Mouse (Mus musculus) adrenal gland (tissue): ENCODE results near the gene Adamts18.
"Not testable (repeated sequence)": the region's sequence is repeated elsewhere in the genome, so short reads cannot be mapped to it uniquely, and the experiment has no call there.

Source experiments
- intact Hi-C: fragments of 180-260 bp; cut with DNase I; formaldehyde crosslinking; loops from one replicate; pipeline ENCODE4 v1.15.1; 2025

Gene Adamts18

DNA sequence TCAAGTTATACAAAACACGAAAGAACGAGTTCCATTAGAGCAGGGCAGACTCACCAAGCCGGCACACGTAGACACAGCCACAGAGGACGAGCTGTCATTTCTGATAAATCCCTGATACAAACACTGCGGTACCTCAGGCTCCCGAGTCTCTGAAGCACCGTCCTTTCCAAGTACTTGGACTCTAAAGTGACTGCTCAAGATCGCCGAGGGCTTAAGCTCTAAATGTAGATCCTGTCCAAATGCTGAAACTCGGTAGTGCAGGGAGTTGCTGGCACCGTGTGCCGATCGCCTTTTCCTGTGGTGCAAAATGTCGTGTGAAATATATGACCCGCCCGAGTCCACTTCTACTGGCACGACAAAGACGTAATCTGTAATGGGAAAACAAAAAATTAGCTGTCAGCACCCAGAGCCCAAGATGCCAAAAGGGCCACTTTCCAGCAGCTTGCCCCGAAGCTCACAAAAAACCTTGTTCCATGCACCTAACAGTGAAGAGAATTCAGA is 3.7 kb downstream of the Adamts18 start:
- intact Hi-C loops: no loop called here

DNA sequence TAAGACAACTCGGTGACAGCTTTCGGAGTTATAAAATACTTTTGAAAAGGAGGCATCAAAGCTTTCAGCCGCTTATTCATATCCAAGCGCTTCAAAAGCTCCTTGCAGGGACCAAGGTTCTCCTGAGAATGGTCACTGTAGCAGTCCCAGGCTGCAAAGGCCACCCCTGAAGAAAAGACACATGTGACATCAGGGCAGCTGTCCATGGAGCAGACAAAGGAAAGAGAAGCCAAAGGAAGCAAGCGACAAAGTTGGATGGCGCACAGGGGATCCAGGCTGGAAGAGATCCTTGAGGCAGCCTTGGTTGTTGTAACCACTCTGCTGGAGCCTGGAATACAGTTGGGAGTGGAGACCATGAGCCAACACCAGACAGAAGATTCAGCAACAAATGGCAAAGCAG is 10.3 kb downstream of the Adamts18 start:
- intact Hi-C loops: no loop called here

DNA sequence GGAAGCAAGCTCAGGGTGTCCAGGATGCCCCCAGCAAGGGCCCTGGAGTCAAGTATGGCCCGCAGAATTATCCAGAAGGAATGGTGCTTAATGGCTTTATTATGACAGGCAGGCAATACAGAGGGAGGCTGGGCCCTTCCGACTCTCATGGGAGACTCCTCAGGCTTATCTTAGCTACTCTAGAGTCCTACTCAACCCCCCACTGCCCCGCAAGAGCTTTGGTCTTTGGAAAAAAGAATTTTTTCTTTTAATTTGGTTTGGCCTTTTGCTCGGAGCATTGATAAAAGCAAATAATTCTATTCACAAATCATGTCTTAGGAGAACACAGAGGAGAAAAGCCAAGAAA is 11.0 kb downstream of the Adamts18 start:
- intact Hi-C loops: no loop called here

- intact Hi-C loops: no loop called here
These were observed 11.5 kb downstream of the Adamts18 start for GRCm38 (mm10) chr8:113836892-113837569.

GRCm38 (mm10) chr8:113833644-113834043 is 14.9 kb downstream of the Adamts18 start:
- intact Hi-C loops: no loop called here

GRCm38 (mm10) chr8:113827270-113827669 is 21.3 kb downstream of the Adamts18 start:
- intact Hi-C loops: no loop called here

- intact Hi-C loops: no loop called here
These were observed 27.5 kb downstream of the Adamts18 start for GRCm38 (mm10) chr8:113820983-113821587.

DNA sequence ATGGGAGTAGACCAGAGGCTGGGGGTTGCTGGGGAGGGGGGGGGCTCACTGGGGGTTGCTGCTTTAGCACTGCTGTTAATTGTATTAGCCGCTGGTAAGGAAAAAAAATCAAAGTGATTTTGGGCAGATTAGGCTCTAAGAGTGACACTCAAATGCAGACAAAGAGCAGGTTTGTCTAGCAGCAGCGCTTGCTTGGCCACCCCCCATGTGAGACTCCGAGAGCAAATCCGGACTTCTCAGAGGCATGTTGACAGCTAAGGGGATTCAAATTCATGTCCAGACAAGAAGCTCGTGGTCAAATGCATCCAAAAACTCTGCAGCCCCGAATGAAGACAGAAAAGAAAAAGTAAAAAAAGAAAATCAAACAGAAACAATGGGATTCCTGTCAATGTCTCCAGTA is 34.6 kb downstream of the Adamts18 start:
- intact Hi-C loops: no loop called here

DNA sequence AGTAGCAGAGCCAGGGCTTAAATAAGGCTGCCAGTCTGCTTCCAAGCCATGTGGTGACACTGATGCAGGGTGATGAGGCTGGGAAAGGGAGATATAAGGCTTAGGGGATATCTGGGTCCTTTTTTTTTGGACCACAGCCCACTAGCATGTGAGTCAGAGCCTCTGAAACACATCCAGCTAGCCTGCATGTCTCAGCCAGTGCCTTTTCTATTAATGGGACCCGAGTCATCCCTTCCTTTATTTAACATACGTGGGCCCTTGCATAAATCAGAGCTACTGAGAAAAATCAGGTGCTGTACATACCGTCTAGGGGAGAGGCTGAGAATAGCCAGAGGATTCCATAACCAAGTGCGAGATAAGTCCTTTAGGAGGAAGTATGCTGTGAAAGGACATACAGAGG is 37.0 kb downstream of the Adamts18 start:
- intact Hi-C loops: no loop called here

DNA sequence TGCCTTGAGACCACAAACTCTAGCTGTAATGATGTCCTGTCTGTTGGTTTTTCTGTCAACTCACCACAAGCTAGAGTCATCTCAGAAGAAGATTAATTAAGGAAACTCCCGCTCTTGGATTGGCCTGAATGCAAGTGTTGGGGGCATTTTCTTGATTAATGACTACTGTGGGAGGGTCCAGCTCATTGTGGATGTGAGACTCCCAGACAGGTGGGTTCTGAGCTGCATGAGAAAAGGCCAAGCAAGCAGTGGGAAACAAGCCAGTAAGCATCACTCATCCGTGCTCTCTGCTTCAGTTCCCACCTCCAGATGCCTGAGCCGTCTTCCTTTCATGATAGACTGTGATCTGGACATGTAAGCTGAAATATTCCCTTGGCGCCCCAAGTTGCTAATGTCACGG is 38.6 kb downstream of the Adamts18 start:
- intact Hi-C loops: no loop called here

DNA sequence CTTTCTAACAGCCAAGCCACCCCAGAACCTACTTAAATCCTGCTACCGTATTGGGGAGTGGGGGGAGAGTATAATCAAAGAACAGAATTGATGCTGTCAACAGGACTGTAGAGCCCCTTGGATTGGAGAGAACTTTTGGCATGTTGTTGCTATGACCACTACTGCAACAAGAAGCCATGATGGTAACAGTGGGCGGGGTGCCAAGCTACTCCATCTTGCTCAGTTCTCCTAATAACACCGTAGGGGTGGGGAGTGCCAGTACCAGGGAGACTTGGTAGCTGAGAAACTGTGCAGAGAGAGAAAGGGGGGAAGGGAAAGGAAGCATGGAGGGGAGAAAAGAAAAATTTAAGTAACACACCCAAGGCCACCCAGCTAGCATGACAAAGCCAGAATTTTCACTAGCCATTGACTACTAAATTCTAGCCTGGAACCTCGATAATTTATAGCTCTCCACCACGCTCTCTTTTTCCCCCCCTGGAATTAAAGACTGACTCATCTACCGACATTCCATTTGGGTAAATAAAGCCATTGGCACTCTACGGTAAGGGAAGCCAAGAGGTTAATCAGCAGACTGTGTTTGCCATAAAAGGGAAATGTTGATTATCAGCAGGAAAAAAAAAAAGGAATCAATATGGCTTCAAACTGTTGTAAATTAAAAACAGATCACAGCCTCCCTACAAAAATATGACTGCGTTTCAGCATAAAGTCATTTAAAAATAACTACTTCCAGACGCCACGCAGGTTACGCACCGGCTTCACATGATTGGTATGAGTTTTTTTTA is 44.5 kb downstream of the Adamts18 start:
- intact Hi-C loops: no loop called here

DNA sequence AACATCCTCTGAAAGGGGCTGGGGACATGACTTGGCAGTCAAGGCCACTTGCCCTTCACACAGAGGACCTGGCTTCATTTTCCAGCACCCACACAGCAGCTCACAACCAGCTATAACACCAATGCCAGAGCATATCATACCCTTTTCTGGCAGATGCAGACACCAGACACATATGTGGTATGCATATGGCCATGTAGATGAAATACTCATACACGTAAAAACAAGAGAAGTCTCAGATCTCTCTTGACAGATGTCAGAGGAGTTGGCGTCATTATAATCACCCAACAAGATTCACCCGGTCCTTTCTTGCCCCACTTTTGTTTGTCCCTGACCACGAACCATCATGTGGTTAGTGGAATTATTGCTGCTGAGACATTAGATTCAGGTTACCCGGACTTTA is 47.0 kb downstream of the Adamts18 start:
- intact Hi-C loops: no loop called here

DNA sequence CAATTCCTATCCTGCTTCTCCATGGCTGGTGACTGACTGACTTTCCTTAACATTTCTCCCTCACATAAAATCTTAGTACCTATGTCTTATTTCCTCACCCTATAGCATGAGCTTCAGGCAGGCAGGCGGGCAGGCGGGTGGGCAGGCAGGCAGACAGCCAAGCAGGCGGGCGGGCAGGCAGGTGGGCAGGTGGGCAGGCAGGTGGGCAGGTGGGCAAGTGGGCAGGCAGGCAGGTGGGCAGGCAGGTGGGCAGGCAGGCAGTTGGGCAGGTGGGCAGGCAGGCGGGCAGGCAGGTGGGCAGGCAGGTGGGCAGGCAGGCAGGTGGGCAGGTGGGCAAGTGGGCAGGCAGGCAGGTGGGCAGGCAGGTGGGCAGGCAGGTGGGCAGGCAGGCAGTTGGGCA is 48.0 kb downstream of the Adamts18 start:
- intact Hi-C loops: not testable (repeated sequence)

DNA sequence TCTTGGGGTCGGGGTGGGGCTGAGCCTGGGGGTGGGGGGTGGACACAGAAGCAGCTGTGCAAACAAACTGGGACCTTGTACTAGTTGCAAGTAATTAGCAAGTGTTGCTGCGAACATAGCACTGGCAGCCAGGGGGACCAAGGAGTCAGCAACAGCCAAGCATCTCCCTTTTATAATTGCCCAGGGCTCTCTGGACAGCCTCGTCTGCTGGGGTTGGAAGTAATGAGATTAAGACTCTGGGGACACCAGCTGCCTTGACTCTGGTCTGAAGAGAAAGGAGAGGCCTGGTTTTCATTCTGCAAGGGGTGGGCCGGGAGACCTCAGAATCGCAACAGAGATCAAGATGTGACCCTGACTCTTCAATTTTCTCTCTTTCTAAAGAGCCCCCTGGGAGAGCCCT is 49.0 kb downstream of the Adamts18 start:
- intact Hi-C loops: no loop called here

- intact Hi-C loops: no loop called here
These were observed 56.7 kb downstream of the Adamts18 start for GRCm38 (mm10) chr8:113791856-113792255.

DNA sequence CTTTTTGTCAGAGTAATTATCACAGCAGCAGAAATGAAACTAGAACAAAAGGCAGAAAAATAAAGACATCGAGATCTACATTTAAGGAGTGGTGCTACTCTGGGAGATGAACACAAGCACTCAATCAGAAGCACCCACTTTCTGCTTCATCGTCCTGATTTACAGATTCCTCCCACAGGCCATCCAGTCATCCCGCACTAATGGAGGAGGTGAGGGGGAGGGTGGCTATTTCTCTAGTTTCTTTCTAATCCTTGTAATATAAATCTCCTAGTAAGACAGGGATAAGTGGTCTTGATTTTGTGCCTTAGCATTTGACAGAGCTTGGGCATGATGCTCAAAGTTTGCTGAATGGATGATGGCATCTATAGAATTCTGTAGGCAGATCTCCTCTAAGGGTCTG is 57.5 kb downstream of the Adamts18 start:
- intact Hi-C loops: no loop called here

DNA sequence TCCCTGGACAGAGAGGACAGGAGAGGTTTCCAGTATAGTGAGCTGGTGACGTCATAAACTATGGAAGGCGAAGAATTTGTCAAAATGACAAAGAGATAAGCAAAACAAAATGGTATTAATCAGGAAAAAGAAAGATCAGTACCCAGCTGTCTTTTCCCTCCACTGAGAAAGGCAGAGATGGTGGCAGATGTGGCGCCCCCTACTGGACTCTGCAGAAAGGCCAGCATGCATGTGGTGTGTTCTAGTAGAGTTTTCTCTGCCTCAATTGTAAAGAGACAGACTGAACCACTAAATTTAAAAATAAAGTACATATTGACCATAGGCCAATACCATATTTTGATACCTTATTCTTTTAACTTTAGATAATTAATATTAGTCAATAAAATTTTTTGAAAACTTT is 64.8 kb downstream of the Adamts18 start:
- intact Hi-C loops: loop anchor here (2.0 kb wide), 1 partner anchor 119 kb away; no protein-coding TSS in a partner anchor

DNA sequence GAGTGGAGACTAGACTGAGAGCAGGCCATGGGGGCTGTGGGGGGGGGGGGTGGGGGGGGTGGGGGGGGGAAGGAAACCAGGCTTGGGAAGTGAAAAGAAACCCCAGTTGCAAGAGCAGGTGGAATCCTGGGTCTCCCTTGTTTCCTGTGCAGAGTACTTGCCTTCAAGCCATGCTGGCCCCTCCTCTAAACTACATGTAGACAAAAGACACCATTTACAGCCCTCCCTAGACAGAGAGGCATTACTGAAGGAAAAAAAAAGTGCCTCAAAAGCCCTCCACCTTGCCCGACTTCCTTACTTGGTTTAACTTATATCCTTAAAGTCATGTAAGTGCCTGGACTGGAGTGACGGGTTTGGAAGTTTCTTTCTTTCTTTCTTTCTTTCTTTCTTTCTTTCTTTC is 67.0 kb downstream of the Adamts18 start:
- intact Hi-C loops: no loop called here

GRCm38 (mm10) chr8:113775361-113775760 is 73.2 kb downstream of the Adamts18 start:
- intact Hi-C loops: loop anchor here (10.0 kb wide), 1 partner anchor 209 kb away; no protein-coding TSS in a partner anchor

DNA sequence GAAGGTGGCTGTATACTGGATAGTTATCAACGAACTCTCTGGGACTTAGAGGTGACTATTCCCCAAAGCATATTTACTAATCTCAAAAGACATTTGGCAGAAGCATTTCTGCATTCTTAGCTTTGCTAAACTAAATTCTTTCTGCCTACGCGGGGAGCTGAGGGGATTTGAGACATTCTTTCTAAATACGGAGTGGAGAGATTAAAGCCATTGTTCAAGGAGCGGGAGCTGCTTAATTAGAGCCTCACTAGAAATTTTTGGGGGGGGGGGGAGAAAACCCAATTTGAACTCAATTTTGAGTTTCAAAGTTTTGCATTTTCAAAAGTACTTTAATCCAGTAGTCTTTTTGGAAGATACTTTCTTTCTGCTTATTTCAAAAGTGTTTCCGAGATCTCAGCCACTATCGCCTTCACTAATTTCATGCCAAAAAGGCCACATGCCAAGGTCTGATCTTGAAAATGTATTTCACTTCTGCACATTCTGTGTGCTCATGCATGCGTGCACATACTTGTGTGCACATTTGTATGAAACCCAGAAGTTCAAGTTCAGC is 79.6 kb downstream of the Adamts18 start:
- intact Hi-C loops: no loop called here

DNA sequence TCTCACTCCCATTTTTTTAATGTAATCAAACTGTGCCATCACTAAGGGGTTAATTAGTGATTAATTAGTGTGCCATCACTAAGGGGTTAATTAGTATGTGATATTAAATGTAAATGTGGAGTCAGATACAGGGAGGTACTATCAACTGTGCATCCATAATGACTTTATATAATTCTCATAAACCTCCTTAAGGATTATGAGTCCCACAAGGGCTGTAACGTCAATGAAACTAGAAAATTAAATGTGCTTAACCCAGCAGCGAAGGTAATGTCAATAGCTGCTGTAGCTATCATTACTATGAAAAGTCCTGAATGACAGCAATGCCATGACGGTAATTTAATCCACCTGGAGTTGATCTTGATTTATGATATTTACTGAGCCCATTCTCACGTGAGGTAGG is 83.4 kb downstream of the Adamts18 start:
- intact Hi-C loops: no loop called here
